Mouse (Mus musculus): ENCODE measurements around the gene Susd2. TPM values are rescaled to one million over a fixed set of nuclear protein-coding genes. Genes with fewer than 3 reads are reported as not detected.

The Susd2 gene
- polyA plus RNA-seq, 1 experiment from 2014 or later = 0.15 TPM

- in situ Hi-C loops (cut with MboI; ENCODE audit: low pct_unique_long_range_greater_than_20kb) = no loop called here
- TF ChIP-seq CTCF (IDR thresholded peaks at IDR 0.05) = no peak
- POLR2A ChIA-PET = no interaction called here
- DNase-seq (ENCODE audit: low read depth, low spot score) (no peak), ATAC-seq (no peak)
- CTCF ChIA-PET = no interaction called here
- H3K27me3 ChIP-seq = no peaks in the 10 kb centered on the region
Observed at GRCm38 (mm10) chr10:75591211-75591894, 52.5 kb downstream of the Susd2 start.

GRCm38 (mm10) chr10:75589651-75590050 lies 54.2 kb downstream of the Susd2 start:
- ATAC-seq (no peak), DNase-seq (ENCODE audit: low read depth, low spot score) (no peak)
- in situ Hi-C loops (cut with MboI; ENCODE audit: low pct_unique_long_range_greater_than_20kb) = loop anchor here (5.0 kb wide), 4 partner anchors 48 to 363 kb away; partner anchors contain the start of gene Gm5134
- no peak for TF ChIP-seq CTCF (IDR thresholded peaks at IDR 0.05)
- no peaks in the 10 kb centered on the region for H3K27me3 ChIP-seq
- POLR2A ChIA-PET = no interaction called here
- CTCF ChIA-PET = no interaction called here

GRCm38 (mm10) chr10:75589129-75589528 lies 54.7 kb downstream of the Susd2 start, which contains the start of gene Ggt5:
TSS of gene Ggt5 (plus strand) at chr10:75589340.
- POLR2A ChIA-PET = no interaction called here
- in situ Hi-C loops (cut with MboI; ENCODE audit: low pct_unique_long_range_greater_than_20kb) = loop anchor here (5.0 kb wide), 4 partner anchors 48 to 363 kb away; partner anchors contain the start of gene Gm5134
- no peak for DNase-seq (ENCODE audit: low read depth, low spot score)
- no peaks in the 10 kb centered on the region for H3K27me3 ChIP-seq
- TF ChIP-seq CTCF (IDR thresholded peaks at IDR 0.05) = no peak
- no peak for ATAC-seq
- CTCF ChIA-PET = interaction anchor here (3.4 kb wide), 1 partner anchor 115 kb away, joined by 14 read pairs; no protein-coding TSS in a partner anchor

- H3K27me3 ChIP-seq = peaks cover 5% of the 10 kb centered on the region
- ATAC-seq (no peak), DNase-seq (ENCODE audit: low read depth, low spot score) (no peak)
- TF ChIP-seq CTCF (IDR thresholded peaks at IDR 0.05) = no peak
- ChIA-PET CTCF (interaction anchor here (3.4 kb wide), 1 partner anchor 115 kb away, joined by 14 read pairs; no protein-coding TSS in a partner anchor), POLR2A (interaction anchor here (0.6 kb wide), 1 partner anchor 10 kb away, joined by 3 read pairs; no protein-coding TSS in a partner anchor)
- in situ Hi-C loops (cut with MboI; ENCODE audit: low pct_unique_long_range_greater_than_20kb) = loop anchor here (5.0 kb wide), 4 partner anchors 49 to 364 kb away; partner anchors contain the start of gene Gm5134
Observed at GRCm38 (mm10) chr10:75588336-75588735, 55.5 kb downstream of the Susd2 start.

GRCm38 (mm10) chr10:75587781-75588180 lies 56.0 kb downstream of the Susd2 start:
- no peak for TF ChIP-seq CTCF (IDR thresholded peaks at IDR 0.05)
- ChIA-PET CTCF (interaction anchor here (1.5 to 3.4 kb wide), 3 partner anchors 18 to 116 kb away, joined by 5 to 14 read pairs (median 5); no protein-coding TSS in a partner anchor), POLR2A (interaction anchor here (0.6 kb wide), 1 partner anchor 10 kb away, joined by 3 read pairs; no protein-coding TSS in a partner anchor)
- peaks cover 5% of the 10 kb centered on the region for H3K27me3 ChIP-seq
- DNase-seq (ENCODE audit: low read depth, low spot score) (no peak), ATAC-seq (no peak)
- in situ Hi-C loops (cut with MboI; ENCODE audit: low pct_unique_long_range_greater_than_20kb) = loop anchor here (5.0 kb wide), 4 partner anchors 50 to 365 kb away; partner anchors contain the start of gene Gm5134

Other genes starting within 250 kb of the Susd2 start
- not detected for gene Upb1, start 242.9 kb downstream of the Susd2 start, polyA plus RNA-seq (2021)
- gene Snrpd3, start 126.5 kb downstream of the Susd2 start, polyA plus RNA-seq (2021) = 203 TPM
- gene Gucd1, start 126.0 kb downstream of the Susd2 start, polyA plus RNA-seq (2021) = 19.7 TPM
- gene Lrrc75b, start 83.7 kb downstream of the Susd2 start, polyA plus RNA-seq (2021) = 2.0 TPM
- 2.1 TPM for gene Ggt1, start 82.4 kb downstream of the Susd2 start, polyA plus RNA-seq (2021)
- not detected for gene Ggt5, start 54.7 kb downstream of the Susd2 start, polyA plus RNA-seq (2021)
- gene Cabin1, start 120.3 kb upstream of the Susd2 start, polyA plus RNA-seq (2021) = 40.7 TPM
- gene Ddt, start 129.4 kb upstream of the Susd2 start, polyA plus RNA-seq (2021) = 128 TPM
- not detected for gene Gm20441, start 136.9 kb upstream of the Susd2 start, polyA plus RNA-seq (2021)
- 0.03 TPM for gene Gstt3, start 137.4 kb upstream of the Susd2 start, polyA plus RNA-seq (2021)
- gene Gstt1, start 154.6 kb upstream of the Susd2 start, polyA plus RNA-seq (2021) = 0.45 TPM
- not detected for gene Gstt4, start 178.5 kb upstream of the Susd2 start, polyA plus RNA-seq (2021)
- gene Gstt2, start 193.4 kb upstream of the Susd2 start, polyA plus RNA-seq (2021) = 0.35 TPM
- gene Mif, start 216.2 kb upstream of the Susd2 start, polyA plus RNA-seq (2021) = 592 TPM
- 1.1 TPM for gene Derl3, start 249.4 kb upstream of the Susd2 start, polyA plus RNA-seq (2021)